In genomic region chr16:45371076-45371475, GRCm38 (mm10) we compare ENCODE assay signal across 24 mouse cellular contexts. TPM values are rescaled to one million over a fixed set of nuclear protein-coding genes. Genes with fewer than 3 reads are reported as not detected.
DNase-seq lines count a peak whose midpoint lies in the region; ATAC-seq lines count a peak whose summit lies in the region.
"Had no signal": no experiment of that assay in that cellular context is flagged by ENCODE, and none has a peak within 500 bp of the region (broad histone marks: within the 10 kb centered on the region; RNA-seq: fewer than 3 reads in every experiment).

No protein-coding gene starts in this region.

- H3K36me3 ChIP-seq in embryonic facial prominence, embryonic 14.5 days (ENCODE audit: control insufficient read depth, insufficient read depth, low read length): no peaks in the 10 kb centered on the region
- H3K36me3 ChIP-seq in embryonic facial prominence, embryonic 10.5 days (replicated peaks): no peaks in the 10 kb centered on the region
- H3K36me3 ChIP-seq in heart, embryonic 16.5 days (ENCODE audit: control insufficient read depth, insufficient read depth): no peaks in the 10 kb centered on the region
- H3K36me3 ChIP-seq in lung, embryonic 16.5 days (ENCODE audit: control insufficient read depth, insufficient read depth, low read length): no peaks in the 10 kb centered on the region
- H3K36me3 ChIP-seq: embryonic facial prominence, embryonic 12.5 days; hindbrain, embryonic 15.5 days had no signal

- no peak for ATAC-seq in embryonic facial prominence, embryonic 14.5 days (ENCODE audit: low read depth)
- no peak for ATAC-seq in heart, embryonic 16.5 days (replicated peaks; ENCODE audit: extremely low read depth, insufficient read depth, low FRiP score)
- ATAC-seq in lung, embryonic 16.5 days (ENCODE audit: low read depth): no peak
- ATAC-seq: activated CD4-positive, CD25-positive, alpha-beta regulatory T cell, adult 4 months; forebrain, embryonic 13.5 days; forebrain, postnatal 0 days; intestine, embryonic 16.5 days; Patski had no signal

- H3K4me3 ChIP-seq in embryonic facial prominence, embryonic 14.5 days (ENCODE audit: low read depth, low read length): no peak overlapping the region
- H3K4me3 ChIP-seq in embryonic facial prominence, embryonic 10.5 days: no peak overlapping the region
- no peak overlapping the region for H3K4me3 ChIP-seq in heart, embryonic 16.5 days (ENCODE audit: low read length)
- H3K4me3 ChIP-seq in lung, embryonic 16.5 days (ENCODE audit: low read length): no peak overlapping the region
- H3K4me3 ChIP-seq: embryonic facial prominence, embryonic 12.5 days; forebrain, embryonic 13.5 days; hindbrain, embryonic 15.5 days had no signal

- no peak overlapping the region for H3K4me2 ChIP-seq in embryonic facial prominence, embryonic 14.5 days (ENCODE audit: low read depth, low read length)
- no peak overlapping the region for H3K4me2 ChIP-seq in heart, embryonic 16.5 days (ENCODE audit: low read depth, low read length)
- H3K4me2 ChIP-seq in lung, embryonic 16.5 days (ENCODE audit: low read depth, low read length): no peak overlapping the region
- H3K4me2 ChIP-seq: embryonic facial prominence, embryonic 12.5 days; forebrain, embryonic 13.5 days; heart, embryonic 11.5 days; hindbrain, embryonic 15.5 days had no signal

- no peaks in the 10 kb centered on the region for H3K27me3 ChIP-seq in embryonic facial prominence, embryonic 14.5 days (replicated peaks; ENCODE audit: control insufficient read depth, insufficient read depth, low read length)
- no peaks in the 10 kb centered on the region for H3K27me3 ChIP-seq in embryonic facial prominence, embryonic 10.5 days (replicated peaks; ENCODE audit: low read depth, poor library complexity, severe bottlenecking)
- no peaks in the 10 kb centered on the region for H3K27me3 ChIP-seq in heart, embryonic 16.5 days (ENCODE audit: control insufficient read depth, insufficient read depth, low read length)
- H3K27me3 ChIP-seq in lung, embryonic 16.5 days (ENCODE audit: control insufficient read depth, insufficient read depth, low read depth, low read length): no peaks in the 10 kb centered on the region
- H3K27me3 ChIP-seq: embryonic facial prominence, embryonic 12.5 days; forebrain, embryonic 13.5 days; hindbrain, embryonic 15.5 days; Patski had no signal

- peak; percentile 16 for DNase-seq in embryonic facial prominence, embryonic 14.5 days (ENCODE audit: low spot score)
- no peak for DNase-seq in embryonic facial prominence, embryonic 10.5 days (ENCODE audit: low spot score)
- DNase-seq in heart, adult 9 months (ENCODE audit: low spot score in 2 of 2): no peak
- DNase-seq in lung, adult 18-20 months: no peak
- peak; percentile 86 for DNase-seq in fibroblast of lung, adult 2 months (ENCODE audit: low read depth)
- no peak for DNase-seq in thymus, adult 18-20 months
- DNase-seq: adrenal gland, adult 2 months; adrenal gland, postnatal 25 days; cerebellum, adult 2 months; cerebellum, postnatal 10 days; embryo, embryonic 11 days; forebrain, postnatal 0 days; gastrocnemius, postnatal 25 days; heart, adult 11 months; heart, postnatal 14 days had no signal

- no peaks in the 10 kb centered on the region for H3K9me3 ChIP-seq in embryonic facial prominence, embryonic 14.5 days (ENCODE audit: control insufficient read depth, low read length)
- no peaks in the 10 kb centered on the region for H3K9me3 ChIP-seq in embryonic facial prominence, embryonic 10.5 days
- H3K9me3 ChIP-seq in heart, embryonic 16.5 days (replicated peaks; ENCODE audit: control insufficient read depth, low read length): no peaks in the 10 kb centered on the region
- H3K9me3 ChIP-seq in lung, embryonic 16.5 days (ENCODE audit: control insufficient read depth, low read length): no peaks in the 10 kb centered on the region
- H3K9me3 ChIP-seq: embryonic facial prominence, embryonic 12.5 days; forebrain, embryonic 13.5 days; hindbrain, embryonic 15.5 days had no signal

- H3K9ac ChIP-seq in embryonic facial prominence, embryonic 14.5 days (ENCODE audit: low read depth, low read length): no peak overlapping the region
- H3K9ac ChIP-seq in heart, embryonic 16.5 days (ENCODE audit: low read length): no peak overlapping the region
- H3K9ac ChIP-seq in lung, embryonic 16.5 days (ENCODE audit: low read length): no peak overlapping the region
- H3K9ac ChIP-seq: embryonic facial prominence, embryonic 12.5 days; forebrain, embryonic 13.5 days; forebrain, postnatal 0 days; hindbrain, embryonic 15.5 days had no signal

- peaks cover 3% of the 10 kb centered on the region; the same call in 1 of the 2 replicates for H3K4me1 ChIP-seq in embryonic facial prominence, embryonic 14.5 days (ENCODE audit: control insufficient read depth, insufficient read depth, low read length)
- H3K4me1 ChIP-seq in embryonic facial prominence, embryonic 10.5 days: no peaks in the 10 kb centered on the region
- H3K4me1 ChIP-seq in heart, embryonic 16.5 days (ENCODE audit: control insufficient read depth, insufficient read depth, low read length): no peaks in the 10 kb centered on the region
- H3K4me1 ChIP-seq in lung, embryonic 16.5 days (replicated peaks; ENCODE audit: control insufficient read depth, insufficient read depth, low read length): 0 out of 2 replicates have a peak, but pooled peaks cover 6% of the 10 kb centered on the region
- H3K4me1 ChIP-seq: embryonic facial prominence, embryonic 12.5 days; forebrain, embryonic 13.5 days; hindbrain, embryonic 15.5 days had no signal

- WGBS in embryonic facial prominence, embryonic 14.5 days: 62% methylated on average over 1 of the region's 1 CpGs
- whole genome bisulfite sequencing in embryonic facial prominence, embryonic 10.5 days: 83% methylated on average over 1 of the region's 1 CpGs
- WGBS in heart, embryonic 16.5 days: 59% methylated on average over 1 of the region's 1 CpGs
- WGBS in lung, embryonic 16.5 days: 39% methylated on average over 1 of the region's 1 CpGs

- H3K27ac ChIP-seq in embryonic facial prominence, embryonic 14.5 days (replicated peaks; ENCODE audit: low read depth, low read length): no peak overlapping the region
- no peak overlapping the region for H3K27ac ChIP-seq in embryonic facial prominence, embryonic 10.5 days (replicated peaks)
- H3K27ac ChIP-seq in heart, embryonic 16.5 days (ENCODE audit: low read length): peak overlapping the region; percentile 53; the same call in 1 of the 2 replicates
- peak overlapping the region; percentile 44; the same call in 1 of the 2 replicates for H3K27ac ChIP-seq in lung, embryonic 16.5 days (ENCODE audit: low read length)
- H3K27ac ChIP-seq: embryonic facial prominence, embryonic 12.5 days; forebrain, embryonic 13.5 days; hindbrain, embryonic 15.5 days had no signal

RNA-seq across cellular contexts. Expression of gene Cd200, which starts 37.8 kb away (rescaled TPM):
- 59.4 and 68.9 TPM in 2 replicates for polyA plus RNA-seq in embryonic facial prominence, embryonic 14.5 days (2014; fragmentation: Nextera tagmentation; extraction: Ambion mirVana)
- 6.6 and 8.1 TPM in 2 replicates for polyA plus RNA-seq in embryonic facial prominence, embryonic 10.5 days (2016; fragmentation: Nextera tagmentation; extraction: Ambion mirVana)
- polyA plus RNA-seq in heart, embryonic 16.5 days (2015; fragmentation: Nextera tagmentation; extraction: Ambion mirVana): 28.1 and 28.3 TPM in 2 replicates
- polyA plus RNA-seq in lung, embryonic 16.5 days (2015; fragmentation: Nextera tagmentation; extraction: Ambion mirVana): 80.1 and 82.9 TPM in 2 replicates

Comparison
In these comparisons a context has a peak if more than half of its experiments do, and no peak if none do; other contexts are left out.
1. DNase-seq: peak in embryonic facial prominence, embryonic 14.5 days (single experiment) and fibroblast of lung, adult 2 months (single experiment); none in embryonic facial prominence, embryonic 10.5 days (single experiment), heart, adult 9 months (0 of 2), lung, adult 18-20 months (0 of 2) and thymus, adult 18-20 months (0 of 2).
2. H3K27ac ChIP-seq: peak in heart, embryonic 16.5 days (single experiment) and lung, embryonic 16.5 days (single experiment); none in embryonic facial prominence, embryonic 14.5 days (single experiment) and embryonic facial prominence, embryonic 10.5 days (single experiment).